Mouse (Mus musculus): ENCODE data around the gene Sirt7. TPM values are rescaled to one million over a fixed set of nuclear protein-coding genes. Genes with fewer than 3 reads are reported as not detected.

Sirt7 gene
- polyA plus RNA-seq, 1 experiment from 2014 or later, result 46.2 TPM

GRCm38 (mm10) chr11:120660301-120661075 is 35.4 kb upstream of the Sirt7 start:
- Histone ChIP-seq H3K9me3 (replicated peaks; ENCODE audit: control insufficient read depth, low read length, poor library complexity, severe bottlenecking) (no peaks in the 10 kb centered on the region), H3K27ac (ENCODE audit: low read length) (no peak overlapping the region), H3K4me1 (ENCODE audit: control insufficient read depth, insufficient read depth, low read length) (peaks cover 11% of the 10 kb centered on the region; the same call in 1 of the 2 replicates), H3K36me3 (ENCODE audit: control insufficient read depth, insufficient read depth, low read length) (no peaks in the 10 kb centered on the region), H3K27me3 (ENCODE audit: control insufficient read depth, insufficient read depth, low read depth, low read length) (peaks cover 79% of the 10 kb centered on the region), H3K9ac (ENCODE audit: low read depth, low read length) (peak overlapping the region; percentile 44; the same call in 1 of the 2 replicates), H3K4me3 (ENCODE audit: low read depth, low read length) (peak overlapping the region; percentile 36), H3K4me2 (ENCODE audit: low read length) (peak overlapping the region; percentile 58)
- WGBS, result under 1% methylated on average over 93 of the region's 95 CpGs
- no peak for ATAC-seq

- WGBS, result 2% methylated on average over 49 of the region's 50 CpGs
- Histone ChIP-seq H3K27ac (ENCODE audit: low read length) (no peak overlapping the region), H3K9me3 (replicated peaks; ENCODE audit: control insufficient read depth, low read length, poor library complexity, severe bottlenecking) (no peaks in the 10 kb centered on the region), H3K36me3 (ENCODE audit: control insufficient read depth, insufficient read depth, low read length) (no peaks in the 10 kb centered on the region), H3K4me2 (ENCODE audit: low read length) (peak overlapping the region; percentile 58), H3K4me3 (ENCODE audit: low read depth, low read length) (peak overlapping the region; percentile 36), H3K9ac (ENCODE audit: low read depth, low read length) (0 out of 2 replicates have a peak overlapping the region, but pooled peaks have one; percentile 44), H3K4me1 (ENCODE audit: control insufficient read depth, insufficient read depth, low read length) (peaks cover 11% of the 10 kb centered on the region; the same call in 1 of the 2 replicates), H3K27me3 (ENCODE audit: control insufficient read depth, insufficient read depth, low read depth, low read length) (peaks cover 73% of the 10 kb centered on the region)
- ATAC-seq, result no peak
Measured at GRCm38 (mm10) chr11:120659509-120660300, 34.7 kb upstream of the Sirt7 start.

- Histone ChIP-seq H3K4me3 (ENCODE audit: low read depth, low read length) (no peak overlapping the region), H3K4me1 (ENCODE audit: control insufficient read depth, insufficient read depth, low read length) (peaks cover 11% of the 10 kb centered on the region; the same call in 1 of the 2 replicates), H3K4me2 (ENCODE audit: low read length) (no peak overlapping the region), H3K36me3 (ENCODE audit: control insufficient read depth, insufficient read depth, low read length) (no peaks in the 10 kb centered on the region), H3K27me3 (ENCODE audit: control insufficient read depth, insufficient read depth, low read depth, low read length) (peaks cover 73% of the 10 kb centered on the region), H3K9ac (ENCODE audit: low read depth, low read length) (no peak overlapping the region), H3K9me3 (replicated peaks; ENCODE audit: control insufficient read depth, low read length, poor library complexity, severe bottlenecking) (no peaks in the 10 kb centered on the region), H3K27ac (ENCODE audit: low read length) (no peak overlapping the region)
- WGBS, result 4% methylated on average over 24 of the region's 24 CpGs
- no peak for ATAC-seq
Measured at GRCm38 (mm10) chr11:120658876-120659410, 33.9 kb upstream of the Sirt7 start.

- Histone ChIP-seq H3K9me3 (replicated peaks; ENCODE audit: control insufficient read depth, low read length, poor library complexity, severe bottlenecking) (no peaks in the 10 kb centered on the region), H3K27ac (ENCODE audit: low read length) (no peak overlapping the region), H3K27me3 (ENCODE audit: control insufficient read depth, insufficient read depth, low read depth, low read length) (peaks cover 58% of the 10 kb centered on the region), H3K4me3 (ENCODE audit: low read depth, low read length) (no peak overlapping the region), H3K4me1 (ENCODE audit: control insufficient read depth, insufficient read depth, low read length) (peaks cover 11% of the 10 kb centered on the region; the same call in 1 of the 2 replicates), H3K36me3 (ENCODE audit: control insufficient read depth, insufficient read depth, low read length) (no peaks in the 10 kb centered on the region), H3K4me2 (ENCODE audit: low read length) (no peak overlapping the region), H3K9ac (ENCODE audit: low read depth, low read length) (no peak overlapping the region)
- no peak for ATAC-seq
- 91% methylated on average over 4 of the region's 4 CpGs for WGBS
Measured at GRCm38 (mm10) chr11:120657301-120657700, 32.3 kb upstream of the Sirt7 start.

GRCm38 (mm10) chr11:120654741-120655140 is 29.7 kb upstream of the Sirt7 start:
- WGBS, result 88% methylated on average over 3 of the region's 3 CpGs
- Histone ChIP-seq H3K4me2 (ENCODE audit: low read length) (no peak overlapping the region), H3K27ac (ENCODE audit: low read length) (no peak overlapping the region), H3K4me3 (ENCODE audit: low read depth, low read length) (no peak overlapping the region), H3K36me3 (ENCODE audit: control insufficient read depth, insufficient read depth, low read length) (no peaks in the 10 kb centered on the region), H3K4me1 (ENCODE audit: control insufficient read depth, insufficient read depth, low read length) (no peaks in the 10 kb centered on the region; the same call in 1 of the 2 replicates), H3K27me3 (ENCODE audit: control insufficient read depth, insufficient read depth, low read depth, low read length) (peaks cover 33% of the 10 kb centered on the region), H3K9ac (ENCODE audit: low read depth, low read length) (no peak overlapping the region), H3K9me3 (replicated peaks; ENCODE audit: control insufficient read depth, low read length, poor library complexity, severe bottlenecking) (no peaks in the 10 kb centered on the region)
- ATAC-seq, result no peak

- no peak for ATAC-seq
- Histone ChIP-seq H3K27me3 (ENCODE audit: control insufficient read depth, insufficient read depth, low read depth, low read length) (peaks cover 4% of the 10 kb centered on the region; the same call in 1 of the 2 replicates), H3K4me3 (ENCODE audit: low read depth, low read length) (no peak overlapping the region), H3K9ac (ENCODE audit: low read depth, low read length) (no peak overlapping the region), H3K4me2 (ENCODE audit: low read length) (no peak overlapping the region), H3K9me3 (replicated peaks; ENCODE audit: control insufficient read depth, low read length, poor library complexity, severe bottlenecking) (no peaks in the 10 kb centered on the region), H3K27ac (ENCODE audit: low read length) (no peak overlapping the region), H3K36me3 (ENCODE audit: control insufficient read depth, insufficient read depth, low read length) (no peaks in the 10 kb centered on the region), H3K4me1 (ENCODE audit: control insufficient read depth, insufficient read depth, low read length) (0 out of 2 replicates have a peak, but pooled peaks cover 2% of the 10 kb centered on the region)
- WGBS, result 70% methylated on average over 3 of the region's 3 CpGs
Measured at GRCm38 (mm10) chr11:120651872-120652271, 26.8 kb upstream of the Sirt7 start.

GRCm38 (mm10) chr11:120648001-120648476 is 23.0 kb upstream of the Sirt7 start, which contains the start of gene Myadml2:
Myadml2 (minus strand) TSS chr11:120648158.
- peaks cover 5% of the 10 kb centered on the region; the same call in 1 of the 2 replicates for H3K4me1 ChIP-seq (ENCODE audit: control insufficient read depth, insufficient read depth, low read length)
- H3K36me3 ChIP-seq (ENCODE audit: control insufficient read depth, insufficient read depth, low read length), result no peaks in the 10 kb centered on the region
- no peak for ATAC-seq
- H3K27ac ChIP-seq (ENCODE audit: low read length), result no peak within 1 kb of the TSS
- WGBS, result 5% methylated on average over 13 of the region's 13 CpGs
- peak within 1 kb of the TSS; percentile 24 for H3K4me3 ChIP-seq (ENCODE audit: low read depth, low read length)
- peak within 1 kb of the TSS; percentile 13 for H3K9ac ChIP-seq (ENCODE audit: low read depth, low read length)
- no peaks in the 10 kb centered on the region; the same call in 1 of the 2 replicates for H3K27me3 ChIP-seq (ENCODE audit: control insufficient read depth, insufficient read depth, low read depth, low read length)
- peak within 1 kb of the TSS; percentile 50 for H3K4me2 ChIP-seq (ENCODE audit: low read length)
- no peaks in the 10 kb centered on the region for H3K9me3 ChIP-seq (replicated peaks; ENCODE audit: control insufficient read depth, low read length, poor library complexity, severe bottlenecking)

GRCm38 (mm10) chr11:120647047-120647830 is 22.2 kb upstream of the Sirt7 start:
- Histone ChIP-seq H3K9me3 (replicated peaks; ENCODE audit: control insufficient read depth, low read length, poor library complexity, severe bottlenecking) (no peaks in the 10 kb centered on the region), H3K27me3 (ENCODE audit: control insufficient read depth, insufficient read depth, low read depth, low read length) (no peaks in the 10 kb centered on the region; the same call in 1 of the 2 replicates), H3K36me3 (ENCODE audit: control insufficient read depth, insufficient read depth, low read length) (no peaks in the 10 kb centered on the region), H3K4me2 (ENCODE audit: low read length) (peak overlapping the region; percentile 50; the same call in 1 of the 2 replicates), H3K27ac (ENCODE audit: low read length) (no peak overlapping the region), H3K4me1 (ENCODE audit: control insufficient read depth, insufficient read depth, low read length) (peaks cover 10% of the 10 kb centered on the region), H3K4me3 (ENCODE audit: low read depth, low read length) (no peak overlapping the region), H3K9ac (ENCODE audit: low read depth, low read length) (no peak overlapping the region)
- ATAC-seq, result no peak
- WGBS, result 81% methylated on average over 35 of the region's 35 CpGs

Measured in midbrain, embryonic 16.5 days (tissue).